Mouse (Mus musculus) layer of hippocampus, adult 11-12 months (tissue): ENCODE measurements around the gene Ddx49.

Source experiments
- DNase-seq: peaks from one replicate; pipeline ENCODE4 v3.0.0; 2022; ENCODE audit warnings: low spot score

Gene Ddx49

DNA sequence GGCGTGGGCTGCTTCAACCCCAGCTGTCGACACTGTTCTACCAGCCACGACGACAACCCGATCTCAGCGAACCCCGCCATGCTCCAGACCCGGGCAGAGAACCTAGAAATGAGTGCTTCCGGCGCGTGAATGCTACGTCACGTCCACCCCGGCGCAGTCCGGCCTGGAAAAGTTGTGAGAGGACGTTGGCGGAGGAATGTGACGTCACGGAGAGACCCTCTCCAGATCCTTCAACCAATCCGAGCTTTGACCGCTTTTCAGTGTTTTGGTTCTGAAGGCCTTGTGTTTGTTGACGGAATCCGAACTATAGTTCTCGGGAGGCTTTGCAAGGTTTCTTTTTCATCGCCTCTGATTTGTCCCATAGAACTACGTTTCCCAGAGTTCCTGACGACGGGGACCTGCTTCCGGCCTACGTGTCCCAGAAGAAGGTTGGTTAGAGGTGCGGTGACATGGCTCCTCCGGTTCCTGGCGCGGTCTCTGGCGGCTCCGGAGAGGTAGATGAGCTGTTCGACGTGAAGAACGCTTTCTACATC is at the start of gene Ddx49, which contains the start of gene Cope:
Gene Ddx49, minus strand, starts transcription at position 132 of the 533 bp plus-strand sequence.
Gene Cope, plus strand, starts transcription at position 161 of the 533 bp plus-strand sequence.
- DNase-seq = peak; percentile 96

- DNase-seq = no peak
Measured at GRCm38 (mm10) chr8:70352000-70352384, 49.7 kb upstream of the Ddx49 start.

DNA sequence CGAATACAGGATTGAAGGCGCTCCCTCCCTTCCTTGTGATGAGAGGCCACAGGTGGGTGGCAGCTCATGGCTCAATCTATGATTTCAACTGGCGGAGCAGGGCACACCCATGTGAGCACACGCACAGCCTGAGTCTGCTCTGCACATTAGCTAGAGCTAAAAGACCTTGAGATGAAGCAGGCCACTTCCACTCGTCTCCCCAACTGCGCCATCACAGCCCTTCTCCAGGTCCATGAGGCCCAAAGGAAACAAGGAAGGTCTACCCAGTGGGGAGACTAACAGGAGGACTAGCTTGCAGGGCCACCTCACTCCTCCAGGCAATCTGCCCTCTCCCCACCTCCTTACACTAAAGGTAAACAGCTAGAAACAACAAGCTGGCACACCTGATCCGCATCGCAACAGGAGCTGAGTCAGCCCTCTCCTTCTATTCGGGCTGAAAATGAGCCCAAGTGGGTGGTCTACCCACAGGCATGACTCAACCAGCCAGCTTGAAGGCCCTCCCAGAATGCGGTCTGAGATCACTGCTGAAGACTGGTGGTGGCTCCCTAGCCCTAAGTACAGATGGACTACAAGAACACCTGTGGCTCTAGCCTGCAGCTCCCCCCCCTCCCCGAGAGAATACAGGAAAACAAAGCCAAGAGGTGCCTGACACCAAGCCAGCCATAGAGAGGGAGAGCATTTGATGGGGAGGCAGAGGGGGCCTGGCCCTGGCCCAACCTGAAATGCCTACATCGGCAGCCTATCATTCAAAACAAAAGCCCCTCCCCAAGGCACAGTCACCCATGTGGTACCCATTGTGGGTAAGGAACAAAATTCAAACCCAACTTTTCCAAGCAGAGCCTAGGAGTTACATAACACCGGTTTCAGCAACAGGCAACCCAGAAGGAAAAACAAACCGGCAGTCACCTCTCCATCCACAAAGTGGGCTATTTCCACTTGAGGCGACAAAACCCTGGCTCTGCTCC is 49.0 kb upstream of the Ddx49 start:
- DNase-seq = no peak

DNA sequence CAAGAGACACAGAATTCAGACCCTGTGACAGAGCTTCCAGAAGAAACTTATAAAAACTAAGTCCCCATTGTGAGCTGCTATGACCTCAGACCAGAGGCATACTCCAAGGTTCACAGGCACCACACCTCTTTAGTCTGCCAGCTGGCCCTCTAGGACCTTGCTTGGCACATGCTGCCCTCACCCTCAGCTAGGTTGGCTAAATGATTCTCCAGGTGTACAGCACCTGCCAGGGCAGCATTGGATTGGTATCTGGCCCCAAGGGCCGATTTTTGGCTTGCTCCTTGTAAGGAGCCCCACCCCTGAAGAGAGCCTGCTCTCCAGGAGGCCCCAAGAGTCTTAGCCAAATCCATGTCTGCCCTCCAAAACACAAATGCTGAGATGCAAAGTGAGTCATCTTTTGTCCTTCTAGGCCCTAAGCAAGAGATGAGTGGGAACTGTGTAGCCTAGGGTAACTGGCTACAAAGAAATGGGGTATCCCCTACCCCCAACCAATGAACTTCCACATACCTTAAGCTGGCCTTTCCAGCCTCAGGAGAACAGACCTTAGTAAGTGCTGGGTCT is 45.7 kb upstream of the Ddx49 start:
- DNase-seq = no peak

DNA sequence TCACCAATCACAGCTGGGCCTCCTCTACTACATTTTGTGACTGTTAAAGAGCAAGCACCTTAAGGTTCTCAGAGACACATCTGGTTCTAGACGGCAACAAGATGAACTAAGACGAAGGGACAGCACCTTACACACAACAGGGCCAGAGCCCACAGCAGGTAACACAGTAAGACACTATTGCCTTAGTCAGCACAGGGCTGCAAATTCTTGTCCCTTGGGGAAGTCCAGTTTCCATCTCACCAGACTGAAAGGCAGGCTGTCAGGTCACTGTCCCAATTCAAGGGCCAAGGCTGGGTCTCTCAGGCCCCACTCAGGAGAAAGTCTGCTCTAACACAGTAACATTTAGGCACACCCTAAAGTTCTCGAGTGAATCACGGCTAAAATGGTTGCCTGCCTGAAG is 45.2 kb upstream of the Ddx49 start:
- no peak for DNase-seq

DNA sequence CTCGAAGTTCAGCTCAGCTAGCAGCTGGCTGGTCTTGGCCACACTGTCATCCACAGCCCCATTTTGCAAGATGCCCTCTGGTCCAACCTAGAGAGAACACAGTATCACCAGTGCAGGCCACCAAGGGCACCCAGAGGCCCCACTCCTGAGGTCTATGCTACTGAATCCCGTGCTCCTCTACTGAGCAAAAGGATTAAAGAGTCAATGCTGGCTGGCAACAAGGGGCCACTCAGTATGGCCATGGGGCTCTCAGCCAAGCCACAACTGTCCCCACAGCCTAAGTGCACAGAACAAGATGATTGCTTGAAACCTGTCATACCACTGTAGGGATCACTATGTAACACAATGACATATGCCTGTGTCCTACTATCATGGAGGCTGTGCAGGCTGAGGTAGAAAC is 42.0 kb upstream of the Ddx49 start:
- DNase-seq = no peak

GRCm38 (mm10) chr8:70343696-70344095 is 41.4 kb upstream of the Ddx49 start:
- DNase-seq = peak; percentile 62

- DNase-seq = no peak
Measured at GRCm38 (mm10) chr8:70343076-70343475, 40.8 kb upstream of the Ddx49 start.

GRCm38 (mm10) chr8:70342007-70342406 is 39.7 kb upstream of the Ddx49 start:
- no peak for DNase-seq

DNA sequence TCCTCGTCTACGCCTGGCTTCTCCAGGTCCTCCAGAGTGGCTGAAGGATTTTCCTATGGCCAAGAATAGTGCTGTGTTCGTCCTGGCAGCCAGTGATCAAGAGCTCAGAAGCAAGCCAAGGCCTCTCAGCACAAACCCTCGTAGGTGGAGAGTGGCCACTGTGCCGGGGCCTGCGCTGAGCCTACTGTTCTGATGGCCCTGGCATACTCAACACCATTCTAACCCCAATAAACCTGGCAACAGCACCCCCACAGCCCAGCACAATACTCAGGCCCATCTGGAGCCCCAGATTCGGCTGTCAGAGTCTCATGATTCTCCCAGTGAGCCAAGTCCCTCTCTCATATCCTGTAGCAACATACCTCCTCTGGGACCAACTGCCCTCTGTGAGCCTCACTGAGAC is 38.4 kb upstream of the Ddx49 start:
- peak; percentile 50 for DNase-seq

DNA sequence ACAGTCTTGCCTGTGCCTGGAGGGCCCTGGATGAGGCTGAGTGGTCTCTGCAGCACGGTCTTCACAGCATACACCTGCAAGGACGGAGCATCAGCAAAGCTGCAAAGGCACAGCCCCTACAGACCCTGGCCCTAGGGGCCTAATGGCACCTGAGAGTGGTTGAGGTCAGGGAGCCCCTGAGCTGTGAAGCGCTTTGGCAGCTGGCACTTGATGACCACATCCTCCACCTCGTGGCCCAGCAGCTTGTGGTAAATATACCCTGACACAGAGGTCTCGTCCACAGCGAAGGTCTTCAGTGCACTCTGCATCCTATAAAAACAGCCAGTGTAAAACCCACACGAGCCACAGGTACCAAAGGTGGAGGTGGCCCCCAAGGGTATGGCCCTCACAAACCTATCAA is 36.6 kb upstream of the Ddx49 start:
- DNase-seq = no peak

DNA sequence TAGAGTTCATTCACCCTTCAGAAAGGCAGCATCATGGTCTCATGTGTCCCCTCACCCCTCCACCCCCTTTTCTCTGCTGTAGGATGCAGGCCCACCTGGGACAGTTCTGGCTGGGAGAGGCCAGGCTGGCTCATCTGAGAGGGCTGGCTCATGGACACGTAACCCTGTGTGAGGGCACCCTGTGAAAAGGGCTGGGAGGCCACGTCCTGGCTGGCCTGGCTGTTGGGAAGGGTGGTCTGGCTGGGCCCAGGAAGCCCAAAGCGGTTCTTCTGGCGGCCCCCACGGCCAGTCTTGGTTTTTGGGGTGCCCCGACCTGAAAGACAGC is 30.6 kb upstream of the Ddx49 start:
- no peak for DNase-seq

- DNase-seq = peak; percentile 72
Measured at GRCm38 (mm10) chr8:70332070-70332877, 30.0 kb upstream of the Ddx49 start.

GRCm38 (mm10) chr8:70331526-70331925 is 29.2 kb upstream of the Ddx49 start:
- DNase-seq = no peak

DNA sequence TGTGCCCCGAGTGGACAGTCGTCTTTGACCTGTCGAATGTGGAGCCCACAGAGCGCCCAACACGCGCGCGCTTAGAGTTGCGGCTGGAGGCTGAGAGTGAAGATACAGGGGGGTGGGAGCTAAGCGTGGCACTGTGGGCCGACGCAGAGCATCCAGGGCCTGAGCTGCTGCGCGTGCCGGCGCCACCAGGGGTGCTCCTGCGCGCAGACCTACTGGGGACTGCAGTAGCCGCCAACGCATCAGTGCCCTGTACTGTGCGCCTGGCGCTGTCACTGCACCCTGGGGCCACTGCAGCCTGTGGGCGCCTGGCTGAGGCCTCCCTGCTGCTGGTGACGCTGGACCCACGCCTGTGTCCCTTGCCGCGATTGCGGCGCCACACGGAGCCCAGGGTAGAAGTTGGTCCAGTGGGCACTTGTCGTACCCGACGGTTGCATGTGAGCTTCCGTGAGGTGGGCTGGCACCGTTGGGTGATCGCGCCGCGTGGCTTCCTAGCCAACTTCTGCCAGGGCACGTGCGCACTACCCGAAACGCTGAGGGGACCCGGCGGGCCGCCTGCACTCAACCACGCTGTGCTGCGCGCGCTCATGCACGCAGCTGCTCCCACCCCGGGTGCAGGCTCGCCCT is 28.6 kb upstream of the Ddx49 start:
- DNase-seq = peak; percentile 71

GRCm38 (mm10) chr8:70329835-70330740 is 27.8 kb upstream of the Ddx49 start:
- DNase-seq = peak; percentile 28

DNA sequence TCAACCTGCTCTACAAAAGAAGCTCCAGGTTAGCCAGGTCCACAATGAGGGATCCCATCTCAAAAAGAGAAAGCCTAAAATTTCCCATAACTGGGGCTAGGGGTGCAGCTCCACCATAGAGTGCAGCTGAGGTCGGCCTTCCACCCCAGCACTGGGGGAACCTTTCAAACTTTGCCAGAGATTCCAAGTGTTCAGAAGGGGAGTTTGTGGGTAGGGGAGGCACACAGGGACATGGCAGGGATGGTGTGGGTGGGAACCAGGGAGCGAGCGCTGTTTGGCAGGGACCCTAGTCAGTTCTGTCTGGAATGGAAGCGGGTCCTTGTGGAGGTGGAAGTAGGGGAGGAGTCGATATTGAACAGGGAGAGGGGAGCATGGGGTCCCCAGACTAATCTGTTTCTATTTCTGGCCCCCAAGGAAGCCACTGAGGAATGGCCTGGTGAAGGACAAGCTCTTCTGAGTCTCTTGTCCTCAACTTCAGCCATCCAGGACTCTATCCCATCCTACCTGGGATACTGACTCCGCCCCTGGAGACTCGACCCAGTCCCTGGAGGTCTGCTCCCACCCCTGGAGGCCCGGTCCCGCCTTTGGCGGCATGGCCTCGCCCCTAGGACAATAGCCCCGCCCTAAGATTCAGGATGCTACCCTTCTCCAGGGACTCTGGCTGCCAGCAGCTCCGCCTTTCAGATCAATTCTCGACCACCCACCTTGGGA is 27.0 kb upstream of the Ddx49 start, which contains the start of gene Gdf1:
Gene Gdf1, plus strand, starts transcription at position 694 of the 711 bp plus-strand sequence.
- peak; percentile 36 for DNase-seq

DNA sequence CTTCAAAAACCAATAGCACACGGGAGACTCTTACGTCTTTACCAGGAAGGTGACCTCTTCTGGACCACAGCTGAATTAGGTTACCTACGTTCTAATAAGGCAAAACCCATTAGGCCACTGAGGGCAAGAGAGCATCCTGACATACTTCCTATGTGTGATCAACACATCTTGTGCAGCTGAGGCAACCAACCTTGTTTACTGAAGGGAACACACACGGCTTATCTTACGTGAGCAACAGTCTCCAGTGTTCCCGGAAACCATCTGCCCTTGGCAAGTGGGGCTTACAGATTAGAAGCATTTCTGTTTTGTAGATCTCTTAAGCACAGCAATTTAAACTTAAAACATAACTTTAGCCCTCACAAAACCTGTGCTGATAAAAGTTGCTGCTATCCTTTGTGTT is 25.2 kb upstream of the Ddx49 start:
- DNase-seq = peak; percentile 37

DNA sequence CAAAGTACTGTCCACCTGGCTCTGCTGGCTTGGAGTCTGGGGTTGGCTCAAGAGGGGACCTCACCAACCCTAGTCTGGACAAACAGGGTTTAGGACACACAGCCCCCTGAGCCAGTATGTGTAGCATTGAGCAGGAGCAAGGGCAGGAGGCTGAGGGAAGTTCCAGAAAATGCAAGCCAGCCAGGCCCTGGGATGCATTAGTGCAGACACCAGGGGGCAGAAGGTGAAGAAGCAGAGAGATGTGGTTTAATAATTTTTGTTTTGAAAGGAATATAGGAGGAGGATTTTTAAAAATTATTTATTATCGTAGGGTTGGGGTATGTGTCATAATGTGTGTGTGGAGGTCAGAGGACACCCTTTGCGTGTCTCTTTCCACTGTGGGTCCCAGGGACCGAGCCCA is 21.4 kb upstream of the Ddx49 start:
- DNase-seq = no peak

DNA sequence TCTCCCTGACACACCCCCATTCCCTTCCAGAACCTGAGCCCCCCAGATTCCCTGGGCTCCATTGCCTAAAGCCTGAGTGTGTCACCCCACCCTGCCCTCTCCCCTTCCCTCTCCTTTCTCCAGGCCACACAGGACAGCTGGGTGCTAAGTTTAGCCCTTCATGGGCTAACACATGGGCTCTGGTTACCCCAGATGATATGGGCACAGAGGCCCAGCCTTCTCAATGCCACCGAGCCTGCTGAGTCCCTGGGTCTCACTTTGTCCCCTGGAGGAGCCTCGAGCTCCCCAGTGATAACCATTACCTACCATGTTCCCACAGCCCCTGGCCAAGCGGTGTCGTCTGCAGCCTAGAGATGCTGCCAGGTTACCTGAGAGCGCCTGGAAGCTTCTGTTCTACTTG is 15.6 kb upstream of the Ddx49 start:
- DNase-seq = no peak
